In genomic region chr14:103649896-103650334, GRCm38 (mm10) we compare ENCODE assay signal across 8 mouse cellular contexts. TPM values are rescaled to one million over a fixed set of nuclear protein-coding genes. Genes with fewer than 3 reads are reported as not detected.
A peak's percentile ranks its signal among the peaks of the same experiment; 100 is the strongest.
DNase-seq lines count a peak whose midpoint lies in the region; ATAC-seq and TF ChIP-seq lines count a peak whose summit lies in the region.

TSS of gene Slain1 (plus strand) at chr14:103650228.

- H3K4me2 ChIP-seq in forebrain, embryonic 11.5 days (ENCODE audit: low read depth, low read length, severe bottlenecking), result peak within 1 kb of the TSS; percentile 72
- H3K4me2 ChIP-seq in neural tube, embryonic 15.5 days, result peak within 1 kb of the TSS; percentile 75

- peak; percentile 76 for ATAC-seq in CD4-positive, CD25-positive, alpha-beta regulatory T cell, adult 4 months
- peak; percentile 96 for ATAC-seq in forebrain, embryonic 11.5 days (replicated peaks; ENCODE audit: low FRiP score)
- peak; percentile 95 for ATAC-seq in neural tube, embryonic 15.5 days (ENCODE audit: low FRiP score)

- H3K9ac ChIP-seq in forebrain, embryonic 11.5 days (ENCODE audit: low read length), result peak within 1 kb of the TSS; percentile 97
- H3K9ac ChIP-seq in neural tube, embryonic 15.5 days (replicated peaks), result peak within 1 kb of the TSS; percentile 99

- TF ChIP-seq CTCF in layer of hippocampus, adult 2 months (conservative IDR thresholded peaks at IDR 0.05), result no peak
- no peak for TF ChIP-seq CTCF in testis, adult 2 months (IDR thresholded peaks at IDR 0.05; ENCODE audit: control insufficient read depth, insufficient read depth, insufficient replicate concordance, low read depth, low read length)

- peak within 1 kb of the TSS; percentile 96 for H3K27ac ChIP-seq in forebrain, embryonic 11.5 days (ENCODE audit: low read depth, low read length)
- H3K27ac ChIP-seq in layer of hippocampus, adult 2 months, result peak within 1 kb of the TSS; percentile 96
- H3K27ac ChIP-seq in neural tube, embryonic 15.5 days (replicated peaks), result peak within 1 kb of the TSS; percentile 98
- H3K27ac ChIP-seq in testis, adult 2 months (ENCODE audit: control insufficient read depth, insufficient read depth, low read depth, low read length), result no peak within 1 kb of the TSS

- peak; percentile 85 for DNase-seq in brain, embryonic 18.5 days (ENCODE audit: low read depth, low spot score)
- DNase-seq in forebrain, embryonic 11.5 days (ENCODE audit: low spot score), result peak; percentile 96
- DNase-seq in heart, postnatal 4 days, result peak; percentile 40
- peak; percentile 91 to 92 for DNase-seq in layer of hippocampus, adult 2 months (ENCODE audit: low spot score in 2 of 2)
- peak; percentile 91 for DNase-seq in lung, adult 18-20 months

- H3K36me3 ChIP-seq in forebrain, embryonic 11.5 days (ENCODE audit: control insufficient read depth, insufficient read depth, low read length), result no peaks in the 10 kb centered on the region
- no peaks in the 10 kb centered on the region for H3K36me3 ChIP-seq in neural tube, embryonic 15.5 days
- no peaks in the 10 kb centered on the region for H3K36me3 ChIP-seq in testis, adult 2 months (ENCODE audit: control insufficient read depth, insufficient read depth, low read length)

- H3K9me3 ChIP-seq in forebrain, embryonic 11.5 days (ENCODE audit: control insufficient read depth, low read length), result no peaks in the 10 kb centered on the region
- no peaks in the 10 kb centered on the region for H3K9me3 ChIP-seq in neural tube, embryonic 15.5 days (replicated peaks)

- peak; percentile 53; the same call in 1 of the 2 replicates for TF ChIP-seq POLR2A in testis, adult 2 months (IDR thresholded peaks at IDR 0.05; ENCODE audit: control insufficient read depth, low read depth, low read length)

- under 1% methylated on average over 32 of the region's 32 CpGs for WGBS in forebrain, embryonic 11.5 days
- 0% methylated on average over 30 of the region's 32 CpGs for WGBS in neural tube, embryonic 15.5 days

- H3K4me3 ChIP-seq in forebrain, embryonic 11.5 days (ENCODE audit: low read depth, low read length), result peak within 1 kb of the TSS; percentile 97
- H3K4me3 ChIP-seq in layer of hippocampus, adult 2 months, result peak within 1 kb of the TSS; percentile 90
- H3K4me3 ChIP-seq in neural tube, embryonic 15.5 days (replicated peaks), result peak within 1 kb of the TSS; percentile 96
- H3K4me3 ChIP-seq in testis, adult 2 months (ENCODE audit: control insufficient read depth, low read depth, low read length), result peak within 1 kb of the TSS; percentile 60

- H3K4me1 ChIP-seq in forebrain, embryonic 11.5 days (replicated peaks; ENCODE audit: control insufficient read depth, insufficient read depth, low read length), result peaks cover 7% of the 10 kb centered on the region
- H3K4me1 ChIP-seq in neural tube, embryonic 15.5 days, result peaks cover 50% of the 10 kb centered on the region
- H3K4me1 ChIP-seq in testis, adult 2 months (ENCODE audit: control insufficient read depth, insufficient read depth, low read length), result peaks cover 6% of the 10 kb centered on the region

- H3K27me3 ChIP-seq in forebrain, embryonic 11.5 days (ENCODE audit: control insufficient read depth, insufficient read depth, low read length), result no peaks in the 10 kb centered on the region
- H3K27me3 ChIP-seq in neural tube, embryonic 15.5 days (replicated peaks), result no peaks in the 10 kb centered on the region
- H3K27me3 ChIP-seq in testis, adult 2 months (ENCODE audit: control insufficient read depth, insufficient read depth, low read length), result no peaks in the 10 kb centered on the region; the same call in 1 of the 2 replicates

RNA-seq across cellular contexts. Expression of gene Slain1, which starts in this region (rescaled TPM):
- 10 to 100 TPM; 10.2 to 20.0 TPM for polyA plus RNA-seq in CD4-positive, CD25-positive, alpha-beta regulatory T cell, adult 4 months (2017; shearing (Covaris generic))
- polyA plus RNA-seq in forebrain, embryonic 11.5 days (2014; fragmentation: Nextera tagmentation; extraction: Ambion mirVana), result 17.1 and 23.2 TPM in 2 replicates
- total RNA-seq in heart, postnatal 4 days (2021), result under 1 TPM; 0.31 to 0.45 TPM
- 10 to 100 TPM; 49.9 to 53.7 TPM for total RNA-seq in layer of hippocampus, adult 2 months (2021)
- 12.4 and 15.4 TPM in 2 replicates for polyA plus RNA-seq in neural tube, embryonic 15.5 days (2015; fragmentation: Nextera tagmentation; extraction: Ambion mirVana)
- polyA plus RNA-seq in testis, adult 2 months (2012; rRNA removed), result 9.7 and 10.9 TPM in 2 replicates

Comparison
In these comparisons a context has a peak if more than half of its experiments do, and no peak if none do; other contexts are left out.
1. RNA of gene Slain1 (total RNA-seq): 49.9 to 53.7 TPM in layer of hippocampus, adult 2 months; 0.31 to 0.45 TPM in heart, postnatal 4 days; every median in the first group is over 10 times any median in the second.
2. Peak in DNase-seq in heart, postnatal 4 days; RNA of the gene not detected or under 1 TPM.
3. DNase-seq: peak in every context shown above with its lines; median percentile 96 in forebrain, embryonic 11.5 days; 92 in layer of hippocampus, adult 2 months; 91 in lung, adult 18-20 months; 85 in brain, embryonic 18.5 days; 40 in heart, postnatal 4 days.
4. Peak in every context shown above with its lines, with median percentiles within 50 percentile points of each other: ATAC-seq and H3K4me3 ChIP-seq.